ENCODE assay signal across 8 mouse cellular contexts in genomic region chr13:17584804-17585203, GRCm38 (mm10).
DNase-seq lines count a peak whose midpoint lies in the region; ATAC-seq and TF ChIP-seq lines count a peak whose summit lies in the region.

No protein-coding gene starts in this region.

- no peak overlapping the region for H3K4me3 ChIP-seq in gastrocnemius, adult 2 months
- H3K4me3 ChIP-seq in neural tube, embryonic 11.5 days (ENCODE audit: low read depth, low read length) = no peak overlapping the region
- no peak overlapping the region for H3K4me3 ChIP-seq in heart, embryonic 12.5 days

- no peaks in the 10 kb centered on the region for H3K27me3 ChIP-seq in neural tube, embryonic 11.5 days (ENCODE audit: control insufficient read depth, insufficient read depth, low read length)
- no peaks in the 10 kb centered on the region for H3K27me3 ChIP-seq in heart, embryonic 12.5 days (replicated peaks)

- no peaks in the 10 kb centered on the region for H3K4me1 ChIP-seq in neural tube, embryonic 11.5 days (ENCODE audit: control insufficient read depth, insufficient read depth, low read length)
- H3K4me1 ChIP-seq in heart, embryonic 12.5 days (replicated peaks) = no peaks in the 10 kb centered on the region

- intact Hi-C loops in gastrocnemius, adult 2 months (cut with DNase I) = no loop called here
- intact Hi-C loops in left cerebral cortex, postnatal 14 days (cut with DNase I) = loop anchor here (5.0 kb wide), 1 partner anchor 1598 kb away; no protein-coding TSS in a partner anchor

- no peaks in the 10 kb centered on the region for H3K36me3 ChIP-seq in neural tube, embryonic 11.5 days (ENCODE audit: control insufficient read depth, insufficient read depth, low read length)
- no peaks in the 10 kb centered on the region for H3K36me3 ChIP-seq in heart, embryonic 12.5 days

- peak; percentile 61; the same call in 1 of the 2 replicates for ATAC-seq in neural tube, embryonic 11.5 days (ENCODE audit: insufficient read depth, low FRiP score, low TSS enrichment)
- no peak for ATAC-seq in heart, embryonic 12.5 days (ENCODE audit: insufficient number of reproducible peaks, low FRiP score)

- H3K9ac ChIP-seq in neural tube, embryonic 11.5 days (ENCODE audit: low read length) = no peak overlapping the region
- no peak overlapping the region for H3K9ac ChIP-seq in heart, embryonic 12.5 days

- no peaks in the 10 kb centered on the region for H3K9me3 ChIP-seq in neural tube, embryonic 11.5 days (ENCODE audit: control insufficient read depth, low read length)
- H3K9me3 ChIP-seq in heart, embryonic 12.5 days (replicated peaks) = no peaks in the 10 kb centered on the region

- DNase-seq in gastrocnemius, adult 2 months = no peak
- no peak for DNase-seq in gastrocnemius, adult 18-20 months (ENCODE audit: low spot score)
- peak; percentile 15 for DNase-seq in neural tube, embryonic 11.5 days (ENCODE audit: low spot score)
- no peak for DNase-seq in neural tube, embryonic 10.5 days (ENCODE audit: extremely low spot score, low spot score)
- DNase-seq in embryo, embryonic 9.5 days (ENCODE audit: extremely low spot score) = peak; percentile 5
- peak; percentile 17 to 31 for DNase-seq in left cerebral cortex, postnatal 14 days (ENCODE audit: low spot score in 2 of 2)
- DNase-seq in testis, postnatal 10 days (ENCODE audit: low spot score) = peak; percentile 50

- no peak overlapping the region for H3K27ac ChIP-seq in gastrocnemius, adult 2 months
- H3K27ac ChIP-seq in neural tube, embryonic 11.5 days (ENCODE audit: low read depth, low read length) = no peak overlapping the region
- H3K27ac ChIP-seq in heart, embryonic 12.5 days (ENCODE audit: poor library complexity, severe bottlenecking) = no peak overlapping the region

- peak; percentile 35 for TF ChIP-seq CTCF in gastrocnemius, adult 2 months (IDR thresholded peaks at IDR 0.05)

- no peak overlapping the region for H3K4me2 ChIP-seq in neural tube, embryonic 11.5 days (ENCODE audit: low read depth)
- no peak overlapping the region for H3K4me2 ChIP-seq in heart, embryonic 12.5 days

Comparison
In these comparisons a context has a peak if more than half of its experiments do, and no peak if none do; other contexts are left out.
1. DNase-seq: peak in neural tube, embryonic 11.5 days (single experiment), embryo, embryonic 9.5 days (single experiment), left cerebral cortex, postnatal 14 days (2 of 2) and testis, postnatal 10 days (single experiment); none in gastrocnemius, adult 2 months (single experiment), gastrocnemius, adult 18-20 months (single experiment) and neural tube, embryonic 10.5 days (single experiment).